Mouse (Mus musculus): Measurements from ENCODE around the gene Gngt2.

- TF ChIP-seq MAX (IDR thresholded peaks at IDR 0.05) = no peak
- no peak for TF ChIP-seq CTCF (IDR thresholded peaks at IDR 0.05; ENCODE audit: control insufficient read depth, insufficient read depth, insufficient read length)
- TF ChIP-seq USF1 (IDR thresholded peaks at IDR 0.05; ENCODE audit: low read depth) = no peak
Measured at GRCm38 (mm10) chr11:95827464-95828085, 9.4 kb upstream of the Gngt2 start.

All from C2C12 (cell line).